Mouse (Mus musculus): ENCODE data around the gene Wfdc15a. TPM values are rescaled to one million over a fixed set of nuclear protein-coding genes. Genes with fewer than 3 reads are reported as not detected.

Gene Wfdc15a
- polyA plus RNA-seq, 1 experiment from 2014 or later: not detected

DNA sequence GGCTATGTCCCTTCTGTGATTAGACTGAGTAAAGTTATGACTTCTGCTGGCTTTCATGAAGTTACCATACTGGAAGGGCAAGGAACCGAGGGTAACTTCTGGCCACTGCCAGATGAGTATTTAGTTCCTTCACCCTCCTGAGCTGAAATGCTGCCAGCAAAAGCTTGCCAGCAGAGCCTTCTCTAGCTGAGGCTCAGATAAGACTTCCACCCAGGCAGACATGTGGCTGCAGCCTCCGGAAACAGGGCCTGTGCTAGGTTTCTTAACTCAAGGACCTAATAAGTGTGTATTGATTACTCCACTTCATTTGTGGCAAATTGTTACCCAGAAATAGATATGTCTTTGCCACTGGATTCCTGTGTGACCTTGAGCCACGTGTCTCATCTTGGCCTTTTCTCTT is 26.5 kb downstream of the Wfdc15a start:
- ATAC-seq (ENCODE audit: insufficient number of reproducible peaks, low FRiP score, low TSS enrichment, low read depth) (no peak), DNase-seq (ENCODE audit: low spot score) (no peak)
- peaks cover 41% of the 10 kb centered on the region for H3K27me3 ChIP-seq (ENCODE audit: control insufficient read depth, insufficient read depth, low read length)
- no peak overlapping the region for H3K27ac ChIP-seq (replicated peaks; ENCODE audit: low read depth, low read length)
- no peak overlapping the region for H3K4me2 ChIP-seq (ENCODE audit: low read depth, severe bottlenecking)
- H3K36me3 ChIP-seq (ENCODE audit: control insufficient read depth, insufficient read depth, low read length): no peaks in the 10 kb centered on the region
- WGBS: 82% methylated on average over 3 of the region's 3 CpGs
- H3K9me3 ChIP-seq (ENCODE audit: control insufficient read depth, low read length): no peaks in the 10 kb centered on the region
- H3K4me3 ChIP-seq (ENCODE audit: low read depth, low read length): no peak overlapping the region
- H3K9ac ChIP-seq (ENCODE audit: low read length): no peak overlapping the region
- peaks cover 8% of the 10 kb centered on the region; the same call in 1 of the 2 replicates for H3K4me1 ChIP-seq (ENCODE audit: control insufficient read depth, insufficient read depth, low read length)

DNA sequence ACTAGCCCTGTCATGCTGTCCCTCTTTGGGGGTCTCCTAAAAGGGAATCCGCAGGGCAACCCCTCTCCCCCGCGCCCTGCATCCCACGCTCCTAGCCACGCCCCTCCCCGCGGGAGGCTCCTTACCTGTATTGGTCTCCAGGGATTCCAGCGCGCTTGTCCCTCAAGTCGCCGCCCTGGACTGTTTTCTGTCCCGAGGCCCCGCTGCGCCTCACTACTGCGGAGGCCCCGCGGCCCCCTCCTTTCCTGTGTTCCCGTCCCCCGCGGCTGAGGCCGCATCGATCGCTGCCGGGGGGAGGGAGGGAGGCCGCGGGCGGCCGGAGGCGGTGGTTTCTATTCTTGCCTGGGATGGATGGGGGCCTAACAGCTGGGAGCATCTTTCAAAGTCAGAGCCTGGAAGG is 29.0 kb downstream of the Wfdc15a start, which contains the start of gene Kcns1:
Gene Kcns1, minus strand, starts transcription at position 212 of the 400 bp plus-strand sequence.
- Histone ChIP-seq H3K27ac (replicated peaks; ENCODE audit: low read depth, low read length) (no peak within 1 kb of the TSS), H3K4me2 (ENCODE audit: low read depth, severe bottlenecking) (peak within 1 kb of the TSS; percentile 49), H3K4me3 (ENCODE audit: low read depth, low read length) (peak within 1 kb of the TSS; percentile 31), H3K9me3 (ENCODE audit: control insufficient read depth, low read length) (no peaks in the 10 kb centered on the region; the same call in 1 of the 2 replicates), H3K4me1 (ENCODE audit: control insufficient read depth, insufficient read depth, low read length) (peaks cover 14% of the 10 kb centered on the region), H3K36me3 (ENCODE audit: control insufficient read depth, insufficient read depth, low read length) (no peaks in the 10 kb centered on the region), H3K27me3 (ENCODE audit: control insufficient read depth, insufficient read depth, low read length) (peaks cover 65% of the 10 kb centered on the region), H3K9ac (ENCODE audit: low read length) (peak within 1 kb of the TSS; percentile 45; the same call in 1 of the 2 replicates)
- ATAC-seq (ENCODE audit: insufficient number of reproducible peaks, low FRiP score, low TSS enrichment, low read depth): no peak
- WGBS: under 1% methylated on average over 29 of the region's 29 CpGs
- DNase-seq (ENCODE audit: low spot score): peak; percentile 31

DNA sequence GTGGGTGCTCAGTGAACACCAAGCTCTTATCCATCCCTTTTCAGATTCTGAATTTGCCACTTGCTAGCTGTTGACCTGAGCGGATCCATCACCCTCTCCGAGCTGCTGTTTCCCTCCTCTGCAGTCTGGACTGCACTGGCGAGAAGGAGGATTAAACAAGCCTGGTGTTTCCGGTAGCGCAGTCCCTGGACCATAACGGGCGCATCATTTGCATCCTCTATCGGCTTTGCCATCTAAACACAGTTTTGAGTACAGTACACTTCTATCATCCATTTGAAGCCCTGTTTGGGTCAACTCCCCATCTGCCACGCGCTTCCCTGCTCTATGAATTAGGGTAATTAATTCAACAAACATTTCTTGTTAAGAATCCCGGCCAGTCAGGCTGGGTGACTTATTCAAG is 29.6 kb downstream of the Wfdc15a start:
- Histone ChIP-seq H3K4me1 (ENCODE audit: control insufficient read depth, insufficient read depth, low read length) (peaks cover 14% of the 10 kb centered on the region), H3K36me3 (ENCODE audit: control insufficient read depth, insufficient read depth, low read length) (no peaks in the 10 kb centered on the region), H3K9me3 (ENCODE audit: control insufficient read depth, low read length) (no peaks in the 10 kb centered on the region; the same call in 1 of the 2 replicates), H3K9ac (ENCODE audit: low read length) (no peak overlapping the region), H3K4me2 (ENCODE audit: low read depth, severe bottlenecking) (no peak overlapping the region; the same call in 1 of the 2 replicates), H3K27me3 (ENCODE audit: control insufficient read depth, insufficient read depth, low read length) (peaks cover 66% of the 10 kb centered on the region), H3K27ac (replicated peaks; ENCODE audit: low read depth, low read length) (no peak overlapping the region), H3K4me3 (ENCODE audit: low read depth, low read length) (0 out of 2 replicates have a peak overlapping the region, but pooled peaks have one; percentile 31)
- WGBS: 5% methylated on average over 11 of the region's 11 CpGs
- DNase-seq (ENCODE audit: low spot score): no peak
- ATAC-seq (ENCODE audit: insufficient number of reproducible peaks, low FRiP score, low TSS enrichment, low read depth): no peak

DNA sequence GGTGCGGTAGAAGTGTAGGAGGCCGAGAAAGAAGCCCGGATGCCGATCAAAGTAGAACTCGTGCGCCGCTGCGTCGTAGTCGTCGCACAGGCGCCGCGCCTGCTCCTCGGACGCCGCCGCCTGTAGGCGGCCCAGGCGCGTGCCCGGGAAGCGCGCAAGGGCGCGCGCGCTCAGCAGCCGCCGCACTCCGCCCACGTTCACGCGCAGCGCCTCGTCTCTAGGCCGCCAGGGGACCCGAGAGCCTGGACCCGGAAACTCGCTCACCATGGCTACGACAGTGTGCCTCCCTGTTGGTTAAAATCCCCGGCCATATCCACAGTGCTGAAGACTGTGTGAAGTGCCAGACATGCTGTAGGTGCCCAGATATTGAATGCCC is 31.4 kb downstream of the Wfdc15a start:
- no peak overlapping the region for H3K27ac ChIP-seq (replicated peaks; ENCODE audit: low read depth, low read length)
- H3K4me1 ChIP-seq (ENCODE audit: control insufficient read depth, insufficient read depth, low read length): peaks cover 14% of the 10 kb centered on the region
- ATAC-seq (ENCODE audit: insufficient number of reproducible peaks, low FRiP score, low TSS enrichment, low read depth): no peak
- DNase-seq (ENCODE audit: low spot score): no peak
- peak overlapping the region; percentile 47; the same call in 1 of the 2 replicates for H3K9ac ChIP-seq (ENCODE audit: low read length)
- peak overlapping the region; percentile 45 for H3K4me2 ChIP-seq (ENCODE audit: low read depth, severe bottlenecking)
- WGBS: 13% methylated on average over 41 of the region's 42 CpGs
- H3K36me3 ChIP-seq (ENCODE audit: control insufficient read depth, insufficient read depth, low read length): no peaks in the 10 kb centered on the region
- H3K4me3 ChIP-seq (ENCODE audit: low read depth, low read length): peak overlapping the region; percentile 24
- H3K9me3 ChIP-seq (ENCODE audit: control insufficient read depth, low read length): no peaks in the 10 kb centered on the region; the same call in 1 of the 2 replicates
- peaks cover 63% of the 10 kb centered on the region for H3K27me3 ChIP-seq (ENCODE audit: control insufficient read depth, insufficient read depth, low read length)

DNA sequence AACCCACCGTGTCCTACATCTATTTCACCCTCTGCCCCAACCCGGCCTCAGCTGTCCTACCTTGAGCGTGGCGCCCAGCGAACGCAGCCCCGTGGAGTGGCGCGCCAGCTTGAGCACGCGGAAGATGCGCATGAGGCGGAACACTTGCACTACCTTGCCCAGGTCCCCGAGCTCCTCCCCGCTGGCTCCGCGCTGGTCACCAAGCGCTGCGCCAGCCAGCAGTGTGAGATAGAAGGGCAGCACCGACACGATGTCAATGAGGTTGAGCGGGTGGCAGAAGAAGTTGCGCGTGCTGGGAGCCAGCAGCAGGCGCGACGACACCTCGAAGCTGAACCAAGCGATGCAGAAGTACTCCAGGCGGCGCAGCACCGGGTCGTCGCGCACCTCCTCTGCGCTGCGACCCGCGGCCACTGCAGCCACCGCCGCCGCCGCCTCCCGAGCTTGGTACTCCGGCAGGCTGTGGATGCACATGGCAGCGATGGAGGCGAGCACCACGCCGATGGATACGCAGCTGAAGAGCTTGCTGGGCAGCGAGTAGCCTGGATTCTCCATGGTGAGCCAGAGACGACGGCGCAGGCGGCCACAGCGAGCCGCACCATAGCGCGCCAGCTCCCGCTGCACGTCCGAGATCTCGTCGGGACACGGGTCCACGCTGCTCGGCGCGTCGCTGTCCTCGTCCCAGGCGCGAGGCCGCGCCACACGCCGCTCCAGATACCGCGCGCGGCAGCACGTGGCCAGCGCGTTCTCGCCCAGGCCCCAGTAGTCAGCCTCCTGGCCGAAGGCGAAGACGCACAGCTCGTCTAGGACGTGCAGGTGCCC is 32.0 kb downstream of the Wfdc15a start:
- H3K9me3 ChIP-seq (ENCODE audit: control insufficient read depth, low read length): no peaks in the 10 kb centered on the region; the same call in 1 of the 2 replicates
- no peaks in the 10 kb centered on the region for H3K36me3 ChIP-seq (ENCODE audit: control insufficient read depth, insufficient read depth, low read length)
- H3K27ac ChIP-seq (replicated peaks; ENCODE audit: low read depth, low read length): no peak overlapping the region
- ATAC-seq (ENCODE audit: insufficient number of reproducible peaks, low FRiP score, low TSS enrichment, low read depth) (no peak), DNase-seq (ENCODE audit: low spot score) (peak; percentile 50)
- whole genome bisulfite sequencing: 12% methylated on average over 90 of the region's 90 CpGs
- peak overlapping the region; percentile 24 for H3K4me3 ChIP-seq (ENCODE audit: low read depth, low read length)
- peaks cover 61% of the 10 kb centered on the region for H3K27me3 ChIP-seq (ENCODE audit: control insufficient read depth, insufficient read depth, low read length)
- H3K4me1 ChIP-seq (ENCODE audit: control insufficient read depth, insufficient read depth, low read length): peaks cover 14% of the 10 kb centered on the region
- peak overlapping the region; percentile 47; the same call in 1 of the 2 replicates for H3K9ac ChIP-seq (ENCODE audit: low read length)
- peak overlapping the region; percentile 45 for H3K4me2 ChIP-seq (ENCODE audit: low read depth, severe bottlenecking)

DNA sequence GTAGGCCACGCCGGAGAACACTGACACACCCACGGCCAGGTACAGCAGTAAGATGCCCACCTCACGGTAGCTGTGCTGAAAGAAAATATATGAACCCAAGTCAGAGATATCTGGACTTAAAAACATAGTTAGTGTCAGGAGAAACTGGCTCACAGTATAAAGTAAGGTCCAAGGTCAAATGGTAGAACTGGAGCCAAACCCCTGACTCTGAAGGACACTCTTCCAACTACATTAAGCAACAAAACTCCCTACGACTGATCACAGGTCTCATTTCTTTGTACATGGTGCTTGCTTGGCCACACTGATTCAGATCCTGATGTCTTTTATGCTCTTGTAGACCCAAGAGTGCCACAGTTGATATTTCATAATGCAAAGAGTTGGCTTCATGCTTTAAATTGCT is 35.0 kb downstream of the Wfdc15a start:
- DNase-seq (ENCODE audit: low spot score) (no peak), ATAC-seq (ENCODE audit: insufficient number of reproducible peaks, low FRiP score, low TSS enrichment, low read depth) (no peak)
- Histone ChIP-seq H3K9ac (ENCODE audit: low read length) (no peak overlapping the region), H3K27me3 (ENCODE audit: control insufficient read depth, insufficient read depth, low read length) (peaks cover 41% of the 10 kb centered on the region), H3K4me2 (ENCODE audit: low read depth, severe bottlenecking) (no peak overlapping the region), H3K4me1 (ENCODE audit: control insufficient read depth, insufficient read depth, low read length) (peaks cover 9% of the 10 kb centered on the region), H3K36me3 (ENCODE audit: control insufficient read depth, insufficient read depth, low read length) (no peaks in the 10 kb centered on the region), H3K9me3 (ENCODE audit: control insufficient read depth, low read length) (no peaks in the 10 kb centered on the region; the same call in 1 of the 2 replicates), H3K27ac (replicated peaks; ENCODE audit: low read depth, low read length) (no peak overlapping the region), H3K4me3 (ENCODE audit: low read depth, low read length) (no peak overlapping the region)
- WGBS: 89% methylated on average over 5 of the region's 5 CpGs

DNA sequence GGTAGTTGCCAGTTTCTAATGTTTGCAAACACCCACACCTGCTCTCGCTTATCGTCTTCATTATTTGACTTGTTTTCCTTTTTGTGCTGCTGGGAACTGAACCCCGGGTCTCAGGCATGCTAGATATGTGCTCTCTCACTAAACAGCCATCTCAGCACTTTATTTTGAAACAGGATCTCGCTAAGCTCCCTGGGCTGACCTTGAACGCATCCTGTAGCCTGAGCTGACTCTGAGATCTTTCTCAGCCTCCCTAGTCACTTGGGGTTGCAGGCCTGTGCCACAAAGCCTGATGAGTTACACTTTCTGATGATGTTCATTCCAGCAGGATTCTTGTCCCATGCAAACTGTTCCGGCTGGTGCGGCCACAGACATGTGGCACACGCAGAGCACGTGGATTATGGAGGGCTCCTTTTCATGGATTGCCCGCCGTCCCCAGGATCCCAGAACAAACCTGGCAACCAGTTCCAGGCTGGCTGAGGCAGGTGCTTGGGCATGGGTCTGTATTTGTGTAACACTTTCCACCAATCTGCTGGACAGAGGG is 38.3 kb downstream of the Wfdc15a start:
- ATAC-seq (ENCODE audit: insufficient number of reproducible peaks, low FRiP score, low TSS enrichment, low read depth): no peak
- WGBS: 84% methylated on average over 11 of the region's 11 CpGs
- H3K9ac ChIP-seq (ENCODE audit: low read length): no peak overlapping the region

DNA sequence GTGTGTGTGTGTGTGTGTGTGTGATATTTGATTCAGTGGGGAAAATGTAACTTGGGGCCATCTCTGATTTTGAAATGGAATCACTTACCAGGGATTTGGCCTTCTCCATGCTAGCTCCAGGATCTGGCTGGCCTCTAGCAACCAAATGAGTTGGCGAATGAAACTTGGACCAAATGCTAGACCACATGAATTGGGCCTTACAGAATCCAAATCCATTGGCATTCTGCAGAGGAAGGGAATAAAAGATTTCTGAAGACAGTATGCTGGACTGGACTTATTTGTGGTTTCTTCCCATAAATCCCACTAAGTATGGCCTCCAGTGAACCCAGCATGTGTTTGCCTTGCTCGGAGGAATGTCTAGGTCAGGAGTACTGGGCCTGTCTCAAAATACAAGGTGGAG is 41.1 kb downstream of the Wfdc15a start:
- Histone ChIP-seq H3K9me3 (ENCODE audit: control insufficient read depth, low read length) (no peaks in the 10 kb centered on the region), H3K4me3 (ENCODE audit: low read depth, low read length) (no peak overlapping the region), H3K27ac (replicated peaks; ENCODE audit: low read depth, low read length) (no peak overlapping the region), H3K4me2 (ENCODE audit: low read depth, severe bottlenecking) (no peak overlapping the region), H3K9ac (ENCODE audit: low read length) (no peak overlapping the region), H3K36me3 (ENCODE audit: control insufficient read depth, insufficient read depth, low read length) (no peaks in the 10 kb centered on the region), H3K27me3 (ENCODE audit: control insufficient read depth, insufficient read depth, low read length) (no peaks in the 10 kb centered on the region), H3K4me1 (ENCODE audit: control insufficient read depth, insufficient read depth, low read length) (no peaks in the 10 kb centered on the region)
- 73% methylated on average over 2 of the region's 2 CpGs for WGBS
- ATAC-seq (ENCODE audit: insufficient number of reproducible peaks, low FRiP score, low TSS enrichment, low read depth) (no peak), DNase-seq (ENCODE audit: low spot score) (no peak)

More for the DNA sequence above, 38.3 kb downstream of the Wfdc15a start:
- no peak overlapping the region for H3K4me2 ChIP-seq (ENCODE audit: low read depth, severe bottlenecking)
- no peaks in the 10 kb centered on the region for H3K4me1 ChIP-seq (ENCODE audit: control insufficient read depth, insufficient read depth, low read length)
- no peaks in the 10 kb centered on the region for H3K9me3 ChIP-seq (ENCODE audit: control insufficient read depth, low read length)
- peaks cover 8% of the 10 kb centered on the region for H3K27me3 ChIP-seq (ENCODE audit: control insufficient read depth, insufficient read depth, low read length)
- no peak overlapping the region for H3K27ac ChIP-seq (replicated peaks; ENCODE audit: low read depth, low read length)
- no peaks in the 10 kb centered on the region for H3K36me3 ChIP-seq (ENCODE audit: control insufficient read depth, insufficient read depth, low read length)
- no peak overlapping the region for H3K4me3 ChIP-seq (ENCODE audit: low read depth, low read length)
- DNase-seq (ENCODE audit: low spot score): no peak

Data from limb, embryonic 11.5 days (tissue).